Mouse (Mus musculus) hindbrain, embryonic 15.5 days (tissue): ENCODE measurements around the gene Arhgef19. TPM values are rescaled to one million over a fixed set of nuclear protein-coding genes. Genes with fewer than 3 reads are reported as not detected.

Experiments used
- ATAC-seq: fragments of 200-750 bp; cut with Nextera tagmentation; 2 replicates; pipeline ENCODE4 v1.8.0; 2017; ENCODE audit warnings: low read depth, moderate number of reproducible peaks, moderate TSS enrichment; ENCODE audit not compliant: low FRiP score
- H3K27ac ChIP-seq: fragments of 300-500 bp; sonication (generic); replicated peaks from 2 replicates; pipeline ENCODE4 v1.5.1; 2015; ENCODE audit warnings: mild to moderate bottlenecking, inconsistent platforms
- H3K27me3 ChIP-seq: fragments of 300-500 bp; sonication (generic); 2 replicates; pipeline ENCODE4 v1.6.1; 2015; ENCODE audit warnings: control low read depth, inconsistent platforms
- H3K36me3 ChIP-seq: fragments of 300-500 bp; sonication (generic); 2 replicates; pipeline ENCODE4 v1.6.1; 2015; ENCODE audit warnings: control low read depth, inconsistent platforms
- H3K4me1 ChIP-seq: fragments of 300-500 bp; sonication (generic); replicated peaks from 2 replicates; pipeline ENCODE4 v1.6.1; 2015; ENCODE audit warnings: control low read depth, inconsistent platforms
- H3K4me2 ChIP-seq: fragments of 300-500 bp; sonication (generic); 2 replicates; pipeline ENCODE4 v1.6.1; 2015; ENCODE audit warnings: moderate library complexity, mild to moderate bottlenecking, inconsistent platforms
- H3K4me3 ChIP-seq: fragments of 300-500 bp; sonication (generic); 2 replicates; pipeline ENCODE4 v1.5.1; 2015; ENCODE audit warnings: mild to moderate bottlenecking, inconsistent platforms
- H3K9ac ChIP-seq: fragments of 300-500 bp; sonication (generic); 2 replicates; pipeline ENCODE4 v1.6.1; 2015; ENCODE audit warnings: inconsistent platforms
- H3K9me3 ChIP-seq: fragments of 300-500 bp; sonication (generic); 2 replicates; pipeline ENCODE4 v1.6.1; 2016; ENCODE audit warnings: control low read depth, inconsistent platforms
- WGBS: fragments of 180-500 bp; shearing (Covaris S2); methylation state at CpG from one replicate; pipeline ENCODE4 v1.1.7; 2015; 5-methylcytosine and 5-hydroxymethylcytosine counted together
- polyA plus RNA-seq: library from polyadenylated mRNA; unstranded; fragments of >200 nt; fragmentation: Nextera tagmentation; extraction: Ambion mirVana; gene quantifications from 2 replicates; pipeline ENCODE4 v1.2.1, GENCODE M21; 2015

The Arhgef19 gene
- polyA plus RNA-seq, 1 experiment from 2014 or later: 1.5 TPM

- H3K4me3 ChIP-seq: no peak overlapping the region
- peaks cover 18% of the 10 kb centered on the region for H3K4me1 ChIP-seq
- WGBS: 77% methylated on average over 9 of the region's 9 CpGs
- peak overlapping the region; percentile 77; the same call in 1 of the 2 replicates for H3K27ac ChIP-seq
- no peaks in the 10 kb centered on the region for H3K36me3 ChIP-seq
- ATAC-seq: no peak
- H3K9me3 ChIP-seq: no peaks in the 10 kb centered on the region
- no peak overlapping the region for H3K4me2 ChIP-seq
- H3K9ac ChIP-seq: no peak overlapping the region
- no peaks in the 10 kb centered on the region for H3K27me3 ChIP-seq
Observed at GRCm38 (mm10) chr4:141212892-141213291, 26.4 kb upstream of the Arhgef19 start.

GRCm38 (mm10) chr4:141213342-141213741, 26.0 kb upstream of the Arhgef19 start:
- Histone ChIP-seq H3K36me3 (no peaks in the 10 kb centered on the region), H3K27ac (peak overlapping the region; percentile 77), H3K27me3 (no peaks in the 10 kb centered on the region), H3K9ac (peak overlapping the region; percentile 76), H3K4me2 (peak overlapping the region; percentile 97), H3K4me3 (peak overlapping the region; percentile 67), H3K9me3 (no peaks in the 10 kb centered on the region), H3K4me1 (peaks cover 18% of the 10 kb centered on the region)
- 0 out of 2 replicates have a peak, but pooled peaks have one; percentile 7 for ATAC-seq
- 31% methylated on average over 2 of the region's 2 CpGs for WGBS

- Histone ChIP-seq H3K9me3 (no peaks in the 10 kb centered on the region), H3K4me1 (peaks cover 18% of the 10 kb centered on the region), H3K36me3 (no peaks in the 10 kb centered on the region), H3K4me2 (peak within 1 kb of the TSS; percentile 97), H3K27ac (peak within 1 kb of the TSS; percentile 77), H3K4me3 (peak within 1 kb of the TSS; percentile 67), H3K27me3 (no peaks in the 10 kb centered on the region), H3K9ac (peak within 1 kb of the TSS; percentile 76)
- under 1% methylated on average over 24 of the region's 24 CpGs for WGBS
- ATAC-seq: peak; percentile 82
Observed at GRCm38 (mm10) chr4:141213770-141214336, 25.4 kb upstream of the Arhgef19 start, which contains the start of gene Rsg1. Rsg1 (plus strand) TSS chr4:141213956.

GRCm38 (mm10) chr4:141214337-141214851, 24.9 kb upstream of the Arhgef19 start:
- Histone ChIP-seq H3K4me3 (peak overlapping the region; percentile 67), H3K4me2 (peak overlapping the region; percentile 97), H3K27ac (peak overlapping the region; percentile 77; the same call in 1 of the 2 replicates), H3K4me1 (peaks cover 18% of the 10 kb centered on the region), H3K9ac (peak overlapping the region; percentile 76), H3K27me3 (no peaks in the 10 kb centered on the region), H3K36me3 (no peaks in the 10 kb centered on the region), H3K9me3 (no peaks in the 10 kb centered on the region)
- peak; percentile 65 for ATAC-seq
- WGBS: 2% methylated on average over 16 of the region's 16 CpGs

GRCm38 (mm10) chr4:141219583-141220213, 19.6 kb upstream of the Arhgef19 start:
- Histone ChIP-seq H3K4me1 (peaks cover 2% of the 10 kb centered on the region), H3K36me3 (no peaks in the 10 kb centered on the region), H3K9ac (no peak overlapping the region), H3K4me2 (no peak overlapping the region), H3K27me3 (no peaks in the 10 kb centered on the region), H3K4me3 (no peak overlapping the region), H3K9me3 (no peaks in the 10 kb centered on the region), H3K27ac (no peak overlapping the region)
- 64% methylated on average over 20 of the region's 20 CpGs for WGBS
- peak; percentile 6; the same call in 1 of the 2 replicates for ATAC-seq

GRCm38 (mm10) chr4:141221848-141222247, 17.5 kb upstream of the Arhgef19 start:
- Histone ChIP-seq H3K4me3 (no peak overlapping the region), H3K4me2 (no peak overlapping the region), H3K4me1 (no peaks in the 10 kb centered on the region), H3K9ac (no peak overlapping the region), H3K27ac (no peak overlapping the region), H3K9me3 (no peaks in the 10 kb centered on the region), H3K36me3 (no peaks in the 10 kb centered on the region), H3K27me3 (no peaks in the 10 kb centered on the region)
- WGBS: 74% methylated on average over 2 of the region's 2 CpGs
- ATAC-seq: no peak

- Histone ChIP-seq H3K27me3 (no peaks in the 10 kb centered on the region), H3K4me2 (no peak overlapping the region), H3K36me3 (no peaks in the 10 kb centered on the region), H3K9ac (no peak overlapping the region), H3K27ac (no peak overlapping the region), H3K4me1 (no peaks in the 10 kb centered on the region), H3K9me3 (no peaks in the 10 kb centered on the region), H3K4me3 (no peak overlapping the region)
- ATAC-seq: no peak
- 92% methylated on average over 5 of the region's 5 CpGs for WGBS
Observed at GRCm38 (mm10) chr4:141222752-141223151, 16.5 kb upstream of the Arhgef19 start.

- H3K4me1 ChIP-seq: no peaks in the 10 kb centered on the region
Observed at GRCm38 (mm10) chr4:141228687-141229086, 10.6 kb upstream of the Arhgef19 start.

GRCm38 (mm10) chr4:141233196-141233595, 6.1 kb upstream of the Arhgef19 start:
- 87% methylated on average over 4 of the region's 4 CpGs for WGBS

More at GRCm38 (mm10) chr4:141228687-141229086, 10.6 kb upstream of the Arhgef19 start:
- no peak overlapping the region for H3K9ac ChIP-seq
- WGBS: 89% methylated on average over 7 of the region's 7 CpGs
- H3K4me3 ChIP-seq: no peak overlapping the region
- no peaks in the 10 kb centered on the region for H3K27me3 ChIP-seq
- H3K36me3 ChIP-seq: no peaks in the 10 kb centered on the region
- no peak overlapping the region for H3K27ac ChIP-seq
- no peaks in the 10 kb centered on the region for H3K9me3 ChIP-seq
- no peak for ATAC-seq
- no peak overlapping the region for H3K4me2 ChIP-seq

GRCm38 (mm10) chr4:141235537-141236111, 3.7 kb upstream of the Arhgef19 start:
- no peaks in the 10 kb centered on the region for H3K9me3 ChIP-seq
- WGBS: 73% methylated on average over 6 of the region's 6 CpGs
- H3K4me1 ChIP-seq: peaks cover 12% of the 10 kb centered on the region
- no peak overlapping the region for H3K4me2 ChIP-seq
- H3K27me3 ChIP-seq: peaks cover 36% of the 10 kb centered on the region
- H3K9ac ChIP-seq: no peak overlapping the region
- no peak overlapping the region for H3K27ac ChIP-seq
- no peaks in the 10 kb centered on the region for H3K36me3 ChIP-seq
- H3K4me3 ChIP-seq: no peak overlapping the region
- no peak for ATAC-seq

More at GRCm38 (mm10) chr4:141233196-141233595, 6.1 kb upstream of the Arhgef19 start:
- no peak overlapping the region for H3K9ac ChIP-seq
- H3K4me2 ChIP-seq: no peak overlapping the region
- no peaks in the 10 kb centered on the region for H3K4me1 ChIP-seq
- H3K36me3 ChIP-seq: no peaks in the 10 kb centered on the region
- H3K27ac ChIP-seq: no peak overlapping the region
- no peak overlapping the region for H3K4me3 ChIP-seq
- ATAC-seq: no peak
- peaks cover 13% of the 10 kb centered on the region for H3K27me3 ChIP-seq
- H3K9me3 ChIP-seq: no peaks in the 10 kb centered on the region

- ATAC-seq: no peak
- no peaks in the 10 kb centered on the region for H3K9me3 ChIP-seq
- WGBS: 72% methylated on average over 3 of the region's 3 CpGs
- H3K4me1 ChIP-seq: peaks cover 12% of the 10 kb centered on the region
- H3K27ac ChIP-seq: no peak overlapping the region
- H3K4me3 ChIP-seq: no peak overlapping the region
- peaks cover 49% of the 10 kb centered on the region for H3K27me3 ChIP-seq
- H3K9ac ChIP-seq: no peak overlapping the region
- H3K4me2 ChIP-seq: no peak overlapping the region
- no peaks in the 10 kb centered on the region for H3K36me3 ChIP-seq
Observed at GRCm38 (mm10) chr4:141236856-141237255, 2.4 kb upstream of the Arhgef19 start.
